Mouse (Mus musculus) stomach, postnatal 0 days (tissue): Measurements from ENCODE around the gene Ext2. TPM values are rescaled to one million over a fixed set of nuclear protein-coding genes. Genes with fewer than 3 reads are reported as not detected.

Source experiments
- ATAC-seq: fragments of 200-750 bp; cut with Nextera tagmentation; 2 replicates; pipeline ENCODE4 v1.8.0; 2017; ENCODE audit not compliant: low FRiP score, low TSS enrichment
- DNase-seq: peaks from one replicate; pipeline ENCODE4 v3.0.0-alpha.2; 2016; ENCODE audit warnings: low spot score
- H3K27ac ChIP-seq: fragments of 300-500 bp; sonication (generic); replicated peaks from 2 replicates; pipeline ENCODE4 v1.5.1; 2014; ENCODE audit warnings: mild to moderate bottlenecking, control low read depth
- H3K27me3 ChIP-seq: fragments of 300-500 bp; sonication (generic); 2 replicates; pipeline ENCODE4 v1.6.1; 2014; ENCODE audit warnings: low read length; ENCODE audit not compliant: control insufficient read depth, insufficient read depth
- H3K36me3 ChIP-seq: fragments of 300-500 bp; sonication (generic); 2 replicates; pipeline ENCODE4 v1.6.1; 2014; ENCODE audit warnings: low read length, mixed read lengths; ENCODE audit not compliant: control insufficient read depth, insufficient read depth
- H3K4me1 ChIP-seq: fragments of 300-500 bp; sonication (generic); replicated peaks from 2 replicates; pipeline ENCODE4 v1.6.1; 2014; ENCODE audit warnings: antibody characterized with exemption; ENCODE audit not compliant: control insufficient read depth, insufficient read depth
- H3K4me2 ChIP-seq: fragments of 300-500 bp; sonication (generic); replicated peaks from 2 replicates; pipeline ENCODE4 v1.6.1; 2014; ENCODE audit warnings: low read depth, mild to moderate bottlenecking, control low read depth, moderate library complexity
- H3K4me3 ChIP-seq: fragments of 300-500 bp; sonication (generic); 2 replicates; pipeline ENCODE4 v1.5.1; 2014; ENCODE audit warnings: low read depth, low read length, control low read depth
- H3K9ac ChIP-seq: fragments of 300-500 bp; sonication (generic); 2 replicates; pipeline ENCODE4 v1.6.1; 2014; ENCODE audit warnings: mild to moderate bottlenecking, low read length, control low read depth, mixed read lengths
- H3K9me3 ChIP-seq: fragments of 300-500 bp; sonication (generic); 2 replicates; pipeline ENCODE4 v1.6.1; 2016; ENCODE audit warnings: low read length; ENCODE audit not compliant: control insufficient read depth
- CTCF ChIP-seq: IDR thresholded peaks from 2 replicates; pipeline ENCODE4 v1.5.1; 2016; ENCODE audit warnings: antibody characterized with exemption, low read depth, mild to moderate bottlenecking, moderate library complexity
- EP300 ChIP-seq: optimal IDR thresholded peaks from 2 replicates; pipeline ENCODE3; 2016; ENCODE audit warnings: antibody characterized with exemption
- WGBS: fragments of 180-500 bp; shearing (Covaris S2); extraction: QIAGEN DNeasy Blood & Tissue Kit; methylation state at CpG from one replicate; pipeline ENCODE4 v1.1.7; 2014; 5-methylcytosine and 5-hydroxymethylcytosine counted together
- polyA plus RNA-seq: library from polyadenylated mRNA; unstranded; fragments of >200 nt; fragmentation: Nextera tagmentation; extraction: Ambion mirVana; gene quantifications from 2 replicates; pipeline ENCODE4 v1.2.1, GENCODE M21; 2015

The Ext2 gene
- polyA plus RNA-seq, 1 experiment from 2014 or later, result 51.2 TPM

DNA sequence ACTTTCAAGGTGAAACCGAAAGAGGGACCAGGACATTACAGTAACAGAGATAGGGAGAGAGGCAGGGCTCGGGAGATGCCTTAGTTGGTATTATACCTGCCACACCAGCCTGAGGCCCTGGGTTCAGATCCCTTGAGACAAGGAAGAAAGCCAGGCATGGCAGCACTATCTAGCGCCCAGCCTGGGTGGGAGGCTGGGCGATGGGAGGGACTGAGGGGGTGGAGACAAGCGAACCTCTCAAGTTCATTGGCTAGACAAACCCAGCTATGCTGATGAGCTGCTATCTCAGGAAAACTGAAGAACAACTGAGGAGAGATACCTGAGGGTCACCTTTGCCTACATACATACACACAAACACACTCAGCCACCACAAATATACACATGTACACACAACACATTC is 17.3 kb downstream of the Ext2 start:
- DNase-seq, result no peak
- H3K4me3 ChIP-seq, result no peak overlapping the region
- H3K27me3 ChIP-seq, result no peaks in the 10 kb centered on the region
- ATAC-seq, result no peak
- WGBS, result 83% methylated on average over 5 of the region's 5 CpGs
- no peak overlapping the region for H3K27ac ChIP-seq
- no peaks in the 10 kb centered on the region for H3K4me1 ChIP-seq
- no peak overlapping the region for H3K9ac ChIP-seq
- H3K9me3 ChIP-seq, result no peaks in the 10 kb centered on the region
- H3K36me3 ChIP-seq, result peaks cover 13% of the 10 kb centered on the region; the same call in 1 of the 2 replicates
- TF ChIP-seq EP300 (no peak), CTCF (no peak)
- H3K4me2 ChIP-seq, result no peak overlapping the region

DNA sequence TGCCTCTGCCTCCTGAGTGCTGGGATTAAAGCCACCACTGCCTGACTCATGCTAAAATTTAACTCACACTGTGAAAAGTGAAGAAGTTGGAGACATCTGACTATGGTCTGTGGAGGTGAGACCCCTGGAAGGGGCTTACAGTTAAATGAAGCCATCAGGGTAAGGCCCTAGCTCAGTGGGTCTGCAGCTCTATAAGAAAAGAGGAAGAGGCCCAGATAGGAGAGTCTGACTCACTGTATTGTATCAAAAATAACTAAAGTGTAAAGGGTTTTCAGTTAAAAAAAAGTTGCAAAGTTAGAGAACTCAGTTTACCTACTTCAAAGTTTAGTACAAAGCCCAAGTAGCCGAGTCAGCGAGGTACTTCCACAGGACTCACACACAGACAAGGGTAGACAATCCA is 19.4 kb downstream of the Ext2 start:
- no peak overlapping the region for H3K4me3 ChIP-seq
- DNase-seq (no peak), ATAC-seq (no peak)
- TF ChIP-seq CTCF (no peak), EP300 (no peak)
- no peaks in the 10 kb centered on the region for H3K4me1 ChIP-seq
- H3K36me3 ChIP-seq, result peaks cover 11% of the 10 kb centered on the region; the same call in 1 of the 2 replicates
- WGBS, result 89% methylated on average over 2 of the region's 2 CpGs
- H3K27ac ChIP-seq, result no peak overlapping the region
- no peak overlapping the region for H3K4me2 ChIP-seq
- no peak overlapping the region for H3K9ac ChIP-seq
- H3K9me3 ChIP-seq, result no peaks in the 10 kb centered on the region
- no peaks in the 10 kb centered on the region for H3K27me3 ChIP-seq

DNA sequence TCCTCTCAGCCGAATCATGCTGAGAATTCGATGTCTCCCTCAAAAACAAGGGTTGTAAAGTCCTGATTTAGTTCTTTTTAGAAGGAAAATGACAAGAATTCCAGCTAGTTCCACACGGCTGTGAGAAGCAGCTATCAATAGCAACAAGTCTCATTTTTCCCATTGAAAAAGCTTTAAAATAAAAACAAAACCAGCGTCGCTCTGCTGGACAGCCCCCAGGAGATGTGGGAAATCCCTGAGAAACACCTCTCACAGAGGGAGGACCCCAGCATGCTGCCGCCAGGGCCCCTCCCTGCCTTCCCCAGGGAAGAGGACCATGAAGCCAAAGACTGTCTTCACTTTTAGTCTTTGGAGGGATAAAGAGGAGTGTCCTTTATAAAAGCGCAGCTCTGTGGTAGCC is 21.3 kb downstream of the Ext2 start:
- DNase-seq (no peak), ATAC-seq (no peak)
- Histone ChIP-seq H3K4me3 (no peak overlapping the region), H3K4me1 (no peaks in the 10 kb centered on the region), H3K36me3 (peaks cover 11% of the 10 kb centered on the region; the same call in 1 of the 2 replicates), H3K9ac (no peak overlapping the region), H3K4me2 (no peak overlapping the region), H3K9me3 (no peaks in the 10 kb centered on the region), H3K27ac (no peak overlapping the region), H3K27me3 (no peaks in the 10 kb centered on the region)
- TF ChIP-seq CTCF (no peak), EP300 (no peak)
- 88% methylated on average over 7 of the region's 7 CpGs for WGBS

DNA sequence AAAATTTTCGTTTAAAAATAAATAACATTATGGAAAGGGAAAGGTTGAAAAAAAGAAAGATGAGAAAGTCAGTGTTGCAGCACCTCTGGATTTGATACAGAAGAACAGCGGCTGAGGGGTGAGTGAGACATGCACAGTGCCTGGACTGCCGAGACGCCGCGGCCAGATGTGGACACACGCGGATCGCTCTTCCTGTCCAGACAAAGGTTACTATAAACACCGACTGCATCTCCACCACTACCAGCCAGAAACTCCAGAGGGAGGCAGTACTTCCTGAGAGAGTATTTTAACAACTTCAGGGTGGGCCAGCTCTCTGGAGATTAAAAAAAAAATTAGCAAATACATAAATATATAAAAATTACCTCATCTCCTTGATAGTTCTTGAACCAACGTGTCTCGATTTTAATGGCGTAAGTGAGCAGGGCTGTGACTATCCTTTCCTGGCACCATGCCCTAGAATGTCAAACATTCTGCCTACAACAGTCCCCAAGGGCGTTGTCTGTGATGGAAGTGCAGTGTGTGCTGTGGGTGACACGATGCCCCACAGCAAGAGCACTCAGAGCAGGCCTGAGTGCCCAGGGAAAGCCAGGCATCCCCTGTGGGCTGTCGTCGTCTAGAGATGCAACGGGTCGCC is 25.1 kb downstream of the Ext2 start:
- H3K36me3 ChIP-seq, result peaks cover 18% of the 10 kb centered on the region
- ATAC-seq, result peak; percentile 45; the same call in 1 of the 2 replicates
- H3K9ac ChIP-seq, result no peak overlapping the region
- H3K4me3 ChIP-seq, result no peak overlapping the region
- H3K4me2 ChIP-seq, result no peak overlapping the region
- peak; percentile 19; the same call in 1 of the 2 replicates for TF ChIP-seq CTCF
- TF ChIP-seq EP300, result no peak
- H3K27ac ChIP-seq, result no peak overlapping the region
- no peaks in the 10 kb centered on the region for H3K27me3 ChIP-seq
- no peaks in the 10 kb centered on the region for H3K9me3 ChIP-seq
- 59% methylated on average over 19 of the region's 19 CpGs for WGBS
- DNase-seq, result no peak
- no peaks in the 10 kb centered on the region for H3K4me1 ChIP-seq

DNA sequence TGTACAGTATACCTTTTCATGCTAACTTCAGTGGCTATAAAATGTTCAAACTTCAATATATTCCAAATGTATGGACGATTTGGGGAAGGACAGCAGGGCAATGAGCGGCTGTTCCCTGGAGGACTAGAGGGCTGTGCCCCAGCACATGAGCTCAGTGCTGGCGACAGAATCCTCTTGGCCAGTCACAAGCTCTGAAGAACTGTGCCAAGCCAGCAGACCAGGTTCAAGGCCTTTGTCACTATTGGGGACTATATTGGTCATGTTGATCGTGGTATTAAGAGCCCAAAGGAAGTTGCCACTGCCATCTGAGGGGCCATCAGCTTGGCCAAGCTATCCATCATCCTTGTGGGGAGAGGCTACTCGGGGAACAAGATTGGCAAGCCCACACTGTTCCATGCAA is 28.0 kb downstream of the Ext2 start:
- peaks cover 14% of the 10 kb centered on the region for H3K36me3 ChIP-seq
- 92% methylated on average over 5 of the region's 5 CpGs for WGBS

More for the DNA sequence above, 28.0 kb downstream of the Ext2 start:
- Histone ChIP-seq H3K27ac (no peak overlapping the region), H3K4me2 (no peak overlapping the region), H3K4me3 (no peak overlapping the region), H3K27me3 (no peaks in the 10 kb centered on the region), H3K4me1 (no peaks in the 10 kb centered on the region), H3K9ac (no peak overlapping the region), H3K9me3 (no peaks in the 10 kb centered on the region)
- ATAC-seq, result no peak
- no peak for TF ChIP-seq CTCF
- TF ChIP-seq EP300, result no peak
- no peak for DNase-seq
